Mouse (Mus musculus) testis, adult 2 months (tissue): ENCODE data around the gene Cfap43.

ENCODE experiments used
- CTCF ChIP-seq: fragments of 200-500 bp; IDR thresholded peaks from 2 replicates; pipeline ENCODE4 v1.5.1; 2012; ENCODE audit warnings: low read depth, mild to moderate bottlenecking, inconsistent platforms, low read length, moderate library complexity; ENCODE audit not compliant: control insufficient read depth, insufficient read depth, insufficient replicate concordance
- POLR2A ChIP-seq: fragments of 200-500 bp; IDR thresholded peaks from 2 replicates; pipeline ENCODE4 v1.6.1; 2012; ENCODE audit warnings: low read depth, mild to moderate bottlenecking, inconsistent platforms, low read length, moderate library complexity; ENCODE audit not compliant: control insufficient read depth

GRCm38 (mm10) chr19:47936490-47936889 is 17.4 kb upstream of the Cfap43 start:
- TF ChIP-seq CTCF (no peak), POLR2A (no peak)
